Comparison of ENCODE assay signal across 11 mouse cellular contexts in the genomic region with DNA sequence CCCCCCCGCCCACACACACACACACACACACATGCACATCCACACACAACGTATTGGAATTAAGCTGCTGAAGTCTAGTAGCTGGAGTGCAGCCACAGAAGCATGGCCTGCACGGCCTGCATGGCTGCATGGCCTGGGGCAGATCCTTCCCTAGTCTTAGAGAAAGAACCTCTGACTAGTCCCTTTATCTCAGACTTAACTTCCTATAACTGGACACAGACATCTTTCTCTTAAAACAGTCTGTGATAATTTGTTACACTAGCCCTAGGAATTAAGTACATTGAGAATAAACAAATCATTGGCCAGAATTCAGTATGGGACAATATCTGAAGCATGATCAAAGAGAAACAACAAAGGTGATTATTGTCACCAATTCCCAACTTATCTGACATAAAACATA. TPM values are rescaled to one million over a fixed set of nuclear protein-coding genes. Genes with fewer than 3 reads are reported as not detected.
DNase-seq lines count a peak whose midpoint lies in the region; ATAC-seq and TF ChIP-seq lines count a peak whose summit lies in the region.
"Had no signal": no experiment of that assay in that cellular context is flagged by ENCODE, and none has a peak within 500 bp of the region (broad histone marks: within the 10 kb centered on the region; RNA-seq: fewer than 3 reads in every experiment).

No protein-coding gene starts in this region.

- peak overlapping the region; percentile 90; the same call in 1 of the 2 replicates for H3K4me3 ChIP-seq in heart, embryonic 15.5 days
- no peak overlapping the region for H3K4me3 ChIP-seq in lung, embryonic 16.5 days (ENCODE audit: low read length)
- H3K4me3 ChIP-seq in heart, postnatal 0 days (ENCODE audit: low read depth, low read length), result peak overlapping the region; percentile 84
- no peak overlapping the region for H3K4me3 ChIP-seq in myocyte

- peaks cover 47% of the 10 kb centered on the region for H3K4me1 ChIP-seq in heart, embryonic 15.5 days (replicated peaks)
- peaks cover 38% of the 10 kb centered on the region for H3K4me1 ChIP-seq in lung, embryonic 16.5 days (replicated peaks; ENCODE audit: control insufficient read depth, insufficient read depth, low read length)
- H3K4me1 ChIP-seq in heart, postnatal 0 days (ENCODE audit: control insufficient read depth, insufficient read depth), result peaks cover 27% of the 10 kb centered on the region

- no peak for TF ChIP-seq CTCF in heart, postnatal 0 days (IDR thresholded peaks at IDR 0.05; ENCODE audit: low read depth)

- H3K9me3 ChIP-seq in heart, embryonic 15.5 days (replicated peaks), result no peaks in the 10 kb centered on the region
- no peaks in the 10 kb centered on the region for H3K9me3 ChIP-seq in lung, embryonic 16.5 days (ENCODE audit: control insufficient read depth, low read length)
- no peaks in the 10 kb centered on the region for H3K9me3 ChIP-seq in heart, postnatal 0 days (replicated peaks; ENCODE audit: control insufficient read depth, low read length)
- H3K9me3 ChIP-seq: embryonic facial prominence, embryonic 12.5 days; forebrain, embryonic 10.5 days; liver, embryonic 13.5 days had no signal

- H3K27me3 ChIP-seq in heart, embryonic 15.5 days, result no peaks in the 10 kb centered on the region
- H3K27me3 ChIP-seq in lung, embryonic 16.5 days (ENCODE audit: control insufficient read depth, insufficient read depth, low read depth, low read length), result no peaks in the 10 kb centered on the region
- H3K27me3 ChIP-seq in heart, postnatal 0 days (ENCODE audit: control insufficient read depth, insufficient read depth, low read length), result no peaks in the 10 kb centered on the region
- no peaks in the 10 kb centered on the region for H3K27me3 ChIP-seq in myocyte (ENCODE audit: control insufficient read depth, insufficient read depth, insufficient read length)
- H3K27me3 ChIP-seq: embryonic facial prominence, embryonic 12.5 days; liver, embryonic 13.5 days had no signal

- no peak overlapping the region for H3ac ChIP-seq in myocyte (ENCODE audit: control insufficient read depth, insufficient read length)

- 38% methylated on average over 3 of the region's 3 CpGs for WGBS in heart, embryonic 15.5 days
- WGBS in lung, embryonic 16.5 days, result 61% methylated on average over 3 of the region's 3 CpGs
- 19% methylated on average over 3 of the region's 3 CpGs for WGBS in heart, postnatal 0 days

- TF ChIP-seq EP300 in heart, postnatal 0 days (IDR thresholded peaks at IDR 0.05; ENCODE audit: low read depth), result no peak

- H3K27ac ChIP-seq in heart, embryonic 15.5 days, result peak overlapping the region; percentile 98
- H3K27ac ChIP-seq in lung, embryonic 16.5 days (ENCODE audit: low read length), result no peak overlapping the region; the same call in 1 of the 2 replicates
- H3K27ac ChIP-seq in heart, postnatal 0 days (ENCODE audit: low read depth), result peak overlapping the region; percentile 95
- H3K27ac ChIP-seq: embryonic facial prominence, embryonic 12.5 days; forebrain, embryonic 10.5 days had no signal

- 0 out of 2 replicates have a peak overlapping the region, but pooled peaks have one; percentile 74 for H3K9ac ChIP-seq in heart, embryonic 15.5 days
- no peak overlapping the region for H3K9ac ChIP-seq in lung, embryonic 16.5 days (ENCODE audit: low read length)
- H3K9ac ChIP-seq in heart, postnatal 0 days (replicated peaks; ENCODE audit: low read depth, low read length), result no peak overlapping the region
- H3K9ac ChIP-seq: embryonic facial prominence, embryonic 12.5 days had no signal

- peaks cover 22% of the 10 kb centered on the region for H3K79me2 ChIP-seq in myocyte (ENCODE audit: control insufficient read depth, insufficient read depth)

- ATAC-seq in heart, embryonic 15.5 days (replicated peaks; ENCODE audit: insufficient number of reproducible peaks, insufficient read depth, low FRiP score, low read depth), result no peak
- no peak for ATAC-seq in lung, embryonic 16.5 days (ENCODE audit: low read depth)
- no peak for ATAC-seq in heart, postnatal 0 days (ENCODE audit: insufficient read depth, low read depth)

- no peaks in the 10 kb centered on the region for H3K36me3 ChIP-seq in heart, embryonic 15.5 days
- no peaks in the 10 kb centered on the region for H3K36me3 ChIP-seq in lung, embryonic 16.5 days (ENCODE audit: control insufficient read depth, insufficient read depth, low read length)
- no peaks in the 10 kb centered on the region for H3K36me3 ChIP-seq in heart, postnatal 0 days (replicated peaks; ENCODE audit: control insufficient read depth, insufficient read depth, low read length)
- no peaks in the 10 kb centered on the region for H3K36me3 ChIP-seq in myocyte (ENCODE audit: control insufficient read depth, insufficient read depth)
- H3K36me3 ChIP-seq: embryonic facial prominence, embryonic 12.5 days; forebrain, embryonic 10.5 days; liver, embryonic 13.5 days had no signal

- DNase-seq in heart, adult 18-20 months, result no peak
- DNase-seq in lung, postnatal 10 days, result no peak
- no peak for DNase-seq in heart, postnatal 0 days (ENCODE audit: low spot score)
- no peak for DNase-seq in ovary, adult 18-20 months (ENCODE audit: low spot score)
- DNase-seq: adrenal gland, adult 8-10 months; liver, embryonic 13.5 days had no signal

- TF ChIP-seq POLR2A in myocyte (IDR thresholded peaks at IDR 0.05; ENCODE audit: insufficient read length, low read depth), result no peak

- peak overlapping the region; percentile 83 for H3K4me2 ChIP-seq in heart, embryonic 15.5 days
- peak overlapping the region; percentile 79; the same call in 1 of the 2 replicates for H3K4me2 ChIP-seq in lung, embryonic 16.5 days (ENCODE audit: low read depth, low read length)
- H3K4me2 ChIP-seq in heart, postnatal 0 days (ENCODE audit: low read depth, low read length), result peak overlapping the region; percentile 68
- peak overlapping the region; percentile 97 for H3K4me2 ChIP-seq in myocyte (ENCODE audit: low read depth)

TF ChIP-seq in myocyte, 11 proteins besides CTCF, POLR2A, EP300 and RAD21:
- no peak for TF ChIP-seq TCF3 (IDR thresholded peaks at IDR 0.05; ENCODE audit: insufficient read length, low read depth)
- no peak for TF ChIP-seq MYOD1 (IDR thresholded peaks at IDR 0.05; ENCODE audit: control insufficient read depth in 1 of 3, insufficient read length in 2 of 3, low read depth in 2 of 3)
- no peak for TF ChIP-seq MYOG (IDR thresholded peaks at IDR 0.05; ENCODE audit: control insufficient read depth in 1 of 3, insufficient read depth in 1 of 3, insufficient read length in 2 of 3, low read depth in 2 of 3)
- TF ChIP-seq TCF12 (IDR thresholded peaks at IDR 0.05; ENCODE audit: insufficient read depth, poor library complexity, severe bottlenecking), result no peak
- TF ChIP-seq SRF (IDR thresholded peaks at IDR 0.05; ENCODE audit: control insufficient read depth, insufficient read length, low read depth), result no peak
- no peak for TF ChIP-seq E2F4 (IDR thresholded peaks at IDR 0.05; ENCODE audit: insufficient read depth)
- TF ChIP-seq POLR2AphosphoS2 (IDR thresholded peaks at IDR 0.05; ENCODE audit: insufficient read length, low read depth), result no peak
- TF ChIP-seq CEBPB (IDR thresholded peaks at IDR 0.05; ENCODE audit: insufficient read depth, poor library complexity, severe bottlenecking), result no peak
- TF ChIP-seq REST (IDR thresholded peaks at IDR 0.05; ENCODE audit: insufficient read depth, insufficient read length), result no peak
- no peak for TF ChIP-seq USF1 (IDR thresholded peaks at IDR 0.05; ENCODE audit: low read depth)
- no peak for TF ChIP-seq MAX (IDR thresholded peaks at IDR 0.05; ENCODE audit: low read depth)
TF ChIP-seq in myocyte: peak in this region for 0.

RNA-seq across cellular contexts. Expression of gene Ivns1abp, which starts 2.0 kb away (rescaled TPM):
- 278 and 308 TPM in 2 replicates for polyA plus RNA-seq in heart, embryonic 15.5 days (2015; fragmentation: Nextera tagmentation; extraction: Ambion mirVana)
- 100 to 1,000 TPM; 867 to 929 TPM for total RNA-seq in heart, adult 18-20 months (2021)
- polyA plus RNA-seq in lung, embryonic 16.5 days (2015; fragmentation: Nextera tagmentation; extraction: Ambion mirVana), result 212 and 230 TPM in 2 replicates
- total RNA-seq in heart, postnatal 0 days (2014; rRNA removed; ENCODE audit: low replicate concordance), result 385 and 413 TPM in 2 replicates
- 272 and 278 TPM in 2 replicates for polyA plus RNA-seq in heart, postnatal 0 days (2015; fragmentation: Nextera tagmentation; extraction: Ambion mirVana)
- polyA plus RNA-seq in myocyte (2012; fragmentation: generic; extraction: Trizol), result 95.1 TPM

Comparison
In these comparisons a context has a peak if more than half of its experiments do, and no peak if none do; other contexts are left out.
1. H3K4me3 ChIP-seq: peak in heart, embryonic 15.5 days (single experiment) and heart, postnatal 0 days (single experiment); none in lung, embryonic 16.5 days (single experiment) and myocyte (single experiment).
2. Peak in every context shown above with its lines, with median percentiles within 50 percentile points of each other: H3K4me2 ChIP-seq.